Mouse (Mus musculus) monocyte, adult 59 days (primary cell): Measurements from ENCODE around the gene Cfc1. TPM values are rescaled to one million over a fixed set of nuclear protein-coding genes. Genes with fewer than 3 reads are reported as not detected.

Experiments used
- total RNA-seq, 2 experiments: library from RNA; stranded (reverse); gene quantifications; one replicate each; pipeline ENCODE4 v1.2.4; 2023

Cfc1 gene
- total RNA-seq = not detected

DNA sequence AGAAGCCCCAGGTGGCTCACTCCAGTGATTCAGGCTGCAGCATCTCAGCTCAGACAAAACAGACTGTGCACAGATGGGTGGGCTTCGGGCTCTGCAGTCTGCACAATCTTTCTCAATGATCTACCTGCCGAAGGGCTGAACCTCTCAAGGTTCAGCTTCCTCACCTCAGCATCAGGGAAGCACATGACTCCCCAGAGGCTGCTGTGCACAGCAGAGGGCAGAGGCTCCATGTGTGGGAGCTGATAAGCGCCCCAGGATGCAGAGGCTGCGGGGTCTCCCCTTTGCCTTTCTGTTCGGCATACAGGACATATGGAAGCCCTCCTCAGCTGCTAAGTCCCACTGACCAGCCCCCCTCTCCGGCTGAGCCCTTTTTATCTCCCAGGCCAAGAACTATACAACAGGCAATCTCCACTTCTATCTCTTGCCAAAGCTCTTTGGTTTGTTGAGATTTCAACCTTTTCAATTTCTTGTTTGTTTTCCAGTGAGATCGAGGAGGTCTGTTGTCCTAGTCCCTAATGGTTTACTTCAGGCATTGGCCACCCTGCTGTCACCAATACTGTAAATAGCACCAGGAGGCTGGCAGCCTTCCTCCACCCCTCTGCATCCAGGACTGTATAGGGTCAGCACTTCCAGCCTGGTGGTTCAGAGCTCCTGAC lies at the start of gene Cfc1:
Gene Cfc1, plus strand, starts transcription at position 606 of the 656 bp plus-strand sequence.

DNA sequence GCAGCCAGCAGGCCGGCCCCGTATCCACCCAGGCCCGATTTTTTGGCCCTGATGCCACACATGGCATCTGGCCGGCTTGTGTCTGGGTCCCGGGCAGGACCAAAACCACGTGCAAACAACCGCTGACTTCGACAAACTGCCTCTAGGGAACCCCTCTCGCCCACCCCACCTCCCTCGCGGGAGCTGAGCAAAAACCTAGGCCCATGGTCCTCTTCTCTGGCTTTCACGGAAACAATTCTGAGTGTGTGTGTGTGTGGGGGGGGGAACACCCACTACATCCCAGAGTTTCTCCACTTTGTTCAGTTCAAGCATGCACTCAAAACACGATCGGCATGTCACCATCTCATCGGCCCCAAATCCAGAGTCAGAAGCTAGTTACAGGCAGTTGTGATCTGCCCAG lies 25.4 kb downstream of the Cfc1 start, which contains the start of gene Prss40:
Gene Prss40, minus strand, starts transcription at position 101 of the 400 bp plus-strand sequence.

DNA sequence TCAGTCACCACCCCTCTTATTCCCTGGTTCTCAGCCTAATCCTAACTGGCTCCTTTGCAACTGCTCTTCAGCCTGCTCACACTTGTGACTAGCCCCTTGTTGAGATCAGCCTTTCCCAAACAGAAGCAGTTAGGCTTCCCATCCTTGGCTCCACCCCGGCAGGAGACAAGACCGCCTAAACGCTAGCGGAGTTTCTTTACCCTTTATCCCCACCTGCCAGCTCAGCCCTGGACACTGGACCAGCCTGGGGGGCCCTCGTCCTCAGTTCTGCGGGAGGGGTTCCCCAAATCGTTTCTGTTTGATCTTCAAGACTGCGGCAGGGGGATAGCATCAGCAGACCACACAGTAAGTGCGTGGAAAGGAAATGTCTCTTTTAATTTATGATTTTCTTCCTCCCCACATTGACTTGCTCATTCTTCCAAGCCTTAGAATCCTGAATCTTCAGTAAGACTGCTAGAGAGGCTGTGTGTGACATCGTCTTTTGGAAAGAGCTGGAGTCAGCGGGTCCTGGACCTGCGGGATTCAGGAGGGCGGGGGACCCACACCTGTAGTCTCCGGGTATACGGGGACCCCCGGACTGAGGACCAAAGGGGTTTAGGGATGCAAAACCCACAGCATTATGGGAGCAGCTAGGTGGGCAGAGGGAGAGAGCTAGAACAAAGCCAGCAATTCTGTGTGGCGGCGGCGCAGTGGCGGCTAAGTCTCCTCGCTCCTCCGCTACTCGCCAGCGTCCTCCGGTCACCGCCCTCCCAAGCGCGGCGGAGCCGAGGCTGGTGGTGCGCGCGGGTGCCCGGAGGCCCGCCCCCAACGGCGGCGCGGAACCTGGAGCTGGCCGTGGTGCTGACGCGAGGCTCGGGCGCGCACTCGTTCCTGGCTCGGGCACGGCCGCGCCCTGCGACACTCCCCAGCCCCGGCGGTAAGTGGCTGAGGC lies 43.7 kb downstream of the Cfc1 start, which contains the start of gene Amer3:
Gene Amer3, plus strand, starts transcription at position 807 of the 931 bp plus-strand sequence.

Other genes starting within 250 kb of the Cfc1 start
- gene Ccdc115, start 96.0 kb upstream of the Cfc1 start, total RNA-seq = 10 to 100 TPM; 22.0 to 23.7 TPM
- 10 to 100 TPM; 61.2 to 64.9 TPM for gene Imp4, start 95.8 kb upstream of the Cfc1 start, total RNA-seq
- 100 to 1,000 TPM; 114 to 135 TPM for gene Ptpn18, start 75.9 kb upstream of the Cfc1 start, total RNA-seq
- 1 to 10 TPM in 1 of 2 experiments, under 1 TPM in 1; 0.52 to 1.4 TPM for gene Prss39, start 37.2 kb upstream of the Cfc1 start, total RNA-seq
- gene Prss40, start 25.3 kb downstream of the Cfc1 start, total RNA-seq = not detected
- gene Amer3, start 44.0 kb downstream of the Cfc1 start, total RNA-seq = not detected